Mouse (Mus musculus) megakaryocyte, embryonic 14.5 days (primary cell): ENCODE results near the gene Nell2.

Experiments used
- FLI1 ChIP-seq: IDR thresholded peaks from 2 replicates; pipeline ENCODE4 v1.6.1; 2012; ENCODE audit warnings: low read length, inconsistent platforms, mixed read lengths
- GATA1 ChIP-seq: IDR thresholded peaks from 3 replicates; pipeline ENCODE4 v1.6.1; 2012; ENCODE audit warnings: mixed read lengths, low read length, inconsistent platforms, borderline replicate concordance

DNA sequence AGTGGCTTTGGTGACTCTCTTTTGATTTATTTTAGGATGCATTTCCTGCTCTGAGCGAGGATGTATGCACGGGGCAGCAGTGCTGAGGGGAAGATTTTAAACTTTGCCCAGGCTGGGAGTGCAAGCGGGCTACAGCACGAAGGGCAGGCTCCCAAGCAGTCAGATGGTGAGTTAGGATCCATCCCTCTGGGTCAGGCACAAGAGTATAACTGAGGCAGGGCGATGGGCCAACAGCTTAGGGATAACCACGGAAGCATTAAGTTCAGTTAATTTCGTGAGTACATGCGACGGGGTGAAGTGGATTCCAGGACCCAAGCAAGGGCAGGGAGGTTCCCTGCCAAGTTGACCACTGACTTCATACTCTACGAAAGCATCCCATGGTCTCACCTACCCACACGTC is 83.8 kb downstream of the Nell2 start:
- TF ChIP-seq GATA1: no peak
- TF ChIP-seq FLI1: no peak
